Mouse (Mus musculus) cerebral cortex, adult 2 months (tissue): Measurements from ENCODE around the gene Vmn2r61.

ENCODE experiments used
- WGBS: fragments of 180-500 bp; shearing (Covaris S2); methylation state at CpG from one replicate; pipeline ENCODE4 v1.1.7; 2018; 5-methylcytosine and 5-hydroxymethylcytosine counted together

Gene Vmn2r61

DNA sequence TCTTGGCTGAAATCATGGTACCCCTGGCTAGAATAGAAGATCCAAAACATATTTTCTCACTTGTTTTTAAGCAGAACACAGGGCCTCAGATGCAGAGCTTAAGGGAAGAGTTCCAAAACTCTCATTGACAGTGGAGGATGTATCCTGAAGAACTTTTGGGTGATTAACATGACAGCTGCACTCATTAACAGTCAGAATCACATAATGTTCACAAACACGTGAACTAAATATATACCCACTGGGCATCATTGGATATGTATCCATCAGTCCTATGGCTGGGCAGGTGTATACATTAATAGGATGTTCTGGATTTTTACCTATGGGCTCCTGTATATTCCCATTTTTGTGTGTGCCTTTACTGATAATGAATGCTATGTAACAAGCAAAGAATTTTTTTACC is at the start of gene Vmn2r61:
Gene Vmn2r61, plus strand, starts transcription at position 301 of the 400 bp plus-strand sequence.
- 84% methylated on average over 1 of the region's 1 CpGs for WGBS
